ENCODE assay signal across 8 mouse cellular contexts in the genomic region with DNA sequence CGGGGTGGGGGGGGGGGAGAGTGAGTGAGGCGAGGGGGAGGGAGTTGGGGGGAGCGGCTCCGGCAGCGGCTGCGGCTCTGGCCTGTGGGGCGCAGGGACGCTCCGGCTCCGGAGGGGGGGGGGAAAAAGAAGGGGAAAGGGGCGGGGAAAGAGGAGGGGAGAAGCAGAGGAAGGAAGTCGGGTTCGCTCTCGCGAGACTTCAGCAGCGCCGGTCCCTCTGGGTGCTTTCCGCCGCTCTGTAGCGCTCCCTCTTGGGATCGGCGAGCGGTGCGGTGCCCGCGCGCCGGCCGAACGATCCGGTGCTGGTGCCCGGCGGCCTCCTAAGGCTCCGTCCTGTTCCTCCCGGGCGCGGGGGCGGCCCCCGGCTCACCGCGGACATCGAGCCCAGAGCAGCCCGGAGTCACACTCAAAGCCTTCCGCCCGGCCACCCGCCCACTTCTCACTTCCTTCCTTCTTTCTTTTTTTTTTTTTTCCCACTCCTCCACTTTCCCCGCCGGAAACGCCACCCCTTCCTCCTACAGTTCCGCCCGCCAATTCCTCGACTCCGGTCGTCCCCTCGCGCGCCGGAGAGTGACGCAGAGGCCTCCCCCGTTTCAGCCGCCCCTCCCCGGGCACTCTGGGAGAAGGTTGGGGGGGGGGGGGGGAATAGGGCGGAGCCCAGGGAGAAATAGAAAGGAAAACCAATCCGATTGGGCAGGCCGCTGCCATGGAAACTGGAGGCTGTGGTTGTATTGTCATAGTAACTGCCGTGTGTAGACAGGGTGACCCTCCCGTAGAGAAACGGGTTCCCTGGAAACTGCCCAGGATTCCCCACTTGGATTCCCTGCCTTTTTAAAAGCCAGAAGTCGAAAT. TPM values are rescaled to one million over a fixed set of nuclear protein-coding genes. Genes with fewer than 3 reads are reported as not detected.
DNase-seq lines count a peak whose midpoint lies in the region; ATAC-seq lines count a peak whose summit lies in the region.

No protein-coding gene starts in this region.

- peak overlapping the region; percentile 99 for H3K27ac ChIP-seq in hindbrain, embryonic 13.5 days

- peak; percentile 98 for DNase-seq in NIH3T3 (ENCODE audit: low read depth)
- DNase-seq in cerebellum, postnatal 10 days: peak; percentile 97 to 98
- peak; percentile 91 to 95 for DNase-seq in frontal cortex, postnatal 14 days (ENCODE audit: low spot score in 2 of 2)
- DNase-seq in layer of hippocampus, postnatal 25 days (ENCODE audit: extremely low spot score in 1 of 2, low spot score in 1 of 2): peak; percentile 84 to 96
- peak; percentile 96 for DNase-seq in lung, postnatal 25 days (ENCODE audit: low spot score)
- peak; percentile 96 for DNase-seq in retina, embryonic 14.5 days (ENCODE audit: low spot score)
- peak; percentile 94 for DNase-seq in thymus, postnatal 4 days

- peak overlapping the region; percentile 91 for H3K4me2 ChIP-seq in hindbrain, embryonic 13.5 days

- ATAC-seq in hindbrain, embryonic 13.5 days (ENCODE audit: low FRiP score): peak; percentile 90

- 1% methylated on average over 50 of the region's 69 CpGs for WGBS in hindbrain, embryonic 13.5 days

- H3K27me3 ChIP-seq in hindbrain, embryonic 13.5 days: no peaks in the 10 kb centered on the region

- H3K4me1 ChIP-seq in hindbrain, embryonic 13.5 days (replicated peaks): peaks cover 22% of the 10 kb centered on the region

- H3K9ac ChIP-seq in hindbrain, embryonic 13.5 days: peak overlapping the region; percentile 94

- H3K4me3 ChIP-seq in hindbrain, embryonic 13.5 days: peak overlapping the region; percentile 88

- H3K9me3 ChIP-seq in hindbrain, embryonic 13.5 days: no peaks in the 10 kb centered on the region

- H3K36me3 ChIP-seq in hindbrain, embryonic 13.5 days: no peaks in the 10 kb centered on the region

RNA-seq across cellular contexts. Expression of a gene that starts 0.4 kb away (rescaled TPM):
- polyA plus RNA-seq in hindbrain, embryonic 13.5 days (2015; fragmentation: Nextera tagmentation; extraction: Ambion mirVana): 33.8 and 37.1 TPM in 2 replicates
- 10 to 100 TPM; 89.5 to 92.0 TPM for total RNA-seq in layer of hippocampus, postnatal 25 days (2021)

RNA-seq across cellular contexts. Expression of a gene that starts 51.9 kb away (rescaled TPM):
- 68.0 and 70.2 TPM in 2 replicates for polyA plus RNA-seq in hindbrain, embryonic 13.5 days (2015; fragmentation: Nextera tagmentation; extraction: Ambion mirVana)
- 100 to 1,000 TPM; 124 to 128 TPM for total RNA-seq in layer of hippocampus, postnatal 25 days (2021)

Comparison
In these comparisons a context has a peak if more than half of its experiments do, and no peak if none do; other contexts are left out.
1. Peak in every context shown above with its lines: DNase-seq, ATAC-seq, H3K4me3 ChIP-seq and H3K27ac ChIP-seq.